ENCODE assay signal across 8 mouse cellular contexts in the genomic region with DNA sequence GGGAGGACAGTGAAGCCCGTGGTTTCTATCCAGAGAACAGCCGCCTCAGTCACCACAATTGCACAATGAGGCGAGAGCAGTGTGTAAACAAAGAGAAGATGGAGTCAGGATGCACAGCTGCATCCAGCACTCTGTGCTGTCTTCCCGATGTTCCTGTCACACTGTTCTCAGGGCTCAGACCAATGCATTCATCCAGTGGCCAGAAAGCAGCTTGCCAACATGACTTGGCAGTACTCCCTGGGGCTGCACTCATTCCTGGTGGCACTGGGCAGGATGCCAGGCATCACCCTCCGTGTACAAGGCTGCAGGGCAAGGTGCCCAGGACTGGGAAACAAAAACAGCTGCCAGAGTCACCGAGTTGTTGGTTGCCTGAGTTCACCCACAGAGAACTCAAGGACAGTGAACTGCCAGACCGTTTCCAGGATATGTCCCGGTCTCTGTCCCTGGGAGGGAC.
A peak's percentile ranks its signal among the peaks of the same experiment; 100 is the strongest.
DNase-seq lines count a peak whose midpoint lies in the region; TF ChIP-seq lines count a peak whose summit lies in the region.

No protein-coding gene starts in this region.

- H3K4me3 ChIP-seq in left cerebral cortex, adult 2 months: no peak overlapping the region

- intact Hi-C loops in heart, postnatal 14 days (cut with DNase I): no loop called here
- intact Hi-C loops in left cerebral cortex, adult 2 months (cut with DNase I): no loop called here

- TF ChIP-seq CTCF in left cerebral cortex, adult 2 months (IDR thresholded peaks at IDR 0.05): no peak

- DNase-seq in 3134 (ENCODE audit: extremely low read depth, insufficient read length, low spot score) (peak; percentile 84), adipocyte (ENCODE audit: low spot score) (peak; percentile 99)
- DNase-seq in fibroblast of lung, adult 2 months (ENCODE audit: low read depth): peak; percentile 65
- peak; percentile 89 to 93 for DNase-seq in heart, postnatal 14 days
- DNase-seq in left cerebral cortex, adult 2 months (ENCODE audit: extremely low spot score in 1 of 2, low spot score in 2 of 2): peak; percentile 79 to 84
- peak; percentile 18 for DNase-seq in naive thymus-derived CD4-positive, alpha-beta T cell, adult 2 months (ENCODE audit: low read depth)
- peak; percentile 25 for DNase-seq in urinary bladder, adult 2 months (ENCODE audit: low spot score)
- DNase-seq in thymus, postnatal 36 days: no peak

- H3K27ac ChIP-seq in left cerebral cortex, adult 2 months: no peak overlapping the region

Comparison
In these comparisons a context has a peak if more than half of its experiments do, and no peak if none do; other contexts are left out.
1. DNase-seq: peak in 3134 (single experiment), adipocyte (single experiment), fibroblast of lung, adult 2 months (single experiment), heart, postnatal 14 days (2 of 2), left cerebral cortex, adult 2 months (2 of 2), naive thymus-derived CD4-positive, alpha-beta T cell, adult 2 months (single experiment) and urinary bladder, adult 2 months (single experiment); none in thymus, postnatal 36 days (0 of 2).